Mouse (Mus musculus) neural tube, embryonic 13.5 days (tissue): Measurements from ENCODE around the gene BC024978. TPM values are rescaled to one million over a fixed set of nuclear protein-coding genes. Genes with fewer than 3 reads are reported as not detected.

Experiments used
- ATAC-seq: fragments of 200-750 bp; cut with Nextera tagmentation; 2 replicates; pipeline ENCODE4 v1.8.0; 2017; ENCODE audit warnings: low read depth, mild to moderate bottlenecking, moderate TSS enrichment, moderate library complexity
- H3K27ac ChIP-seq: fragments of 300-500 bp; sonication (generic); replicated peaks from 2 replicates; pipeline ENCODE4 v1.5.1; 2015; ENCODE audit warnings: moderate library complexity, mild to moderate bottlenecking, inconsistent platforms
- H3K27me3 ChIP-seq: fragments of 300-500 bp; sonication (generic); 2 replicates; pipeline ENCODE4 v1.6.1; 2015; ENCODE audit warnings: mild to moderate bottlenecking, inconsistent platforms
- H3K36me3 ChIP-seq: fragments of 300-500 bp; sonication (generic); 2 replicates; pipeline ENCODE4 v1.6.1; 2015; ENCODE audit warnings: mild to moderate bottlenecking, inconsistent platforms
- H3K4me1 ChIP-seq: fragments of 300-500 bp; sonication (generic); replicated peaks from 2 replicates; pipeline ENCODE4 v1.6.1; 2015; ENCODE audit warnings: inconsistent platforms
- H3K4me2 ChIP-seq: fragments of 300-500 bp; sonication (generic); 2 replicates; pipeline ENCODE4 v1.6.1; 2015; ENCODE audit warnings: inconsistent platforms, mild to moderate bottlenecking, moderate library complexity
- H3K4me3 ChIP-seq: fragments of 300-500 bp; sonication (generic); 2 replicates; pipeline ENCODE4 v1.5.1; 2015; ENCODE audit warnings: mild to moderate bottlenecking, inconsistent platforms
- H3K9ac ChIP-seq: fragments of 300-500 bp; sonication (generic); 2 replicates; pipeline ENCODE4 v1.6.1; 2015; ENCODE audit warnings: moderate library complexity, mild to moderate bottlenecking, inconsistent platforms
- H3K9me3 ChIP-seq: fragments of 300-500 bp; sonication (generic); 2 replicates; pipeline ENCODE4 v1.6.1; 2016; ENCODE audit warnings: inconsistent platforms
- WGBS: fragments of 180-500 bp; shearing (Covaris S2); methylation state at CpG from one replicate; pipeline ENCODE4 v1.1.7; 2015; 5-methylcytosine and 5-hydroxymethylcytosine counted together
- polyA plus RNA-seq: library from polyadenylated mRNA; unstranded; fragments of >200 nt; fragmentation: Nextera tagmentation; extraction: Ambion mirVana; gene quantifications from 2 replicates; pipeline ENCODE4 v1.2.1, GENCODE M21; 2015

The BC024978 gene
- polyA plus RNA-seq, 1 experiment from 2014 or later: 3.4 TPM

DNA sequence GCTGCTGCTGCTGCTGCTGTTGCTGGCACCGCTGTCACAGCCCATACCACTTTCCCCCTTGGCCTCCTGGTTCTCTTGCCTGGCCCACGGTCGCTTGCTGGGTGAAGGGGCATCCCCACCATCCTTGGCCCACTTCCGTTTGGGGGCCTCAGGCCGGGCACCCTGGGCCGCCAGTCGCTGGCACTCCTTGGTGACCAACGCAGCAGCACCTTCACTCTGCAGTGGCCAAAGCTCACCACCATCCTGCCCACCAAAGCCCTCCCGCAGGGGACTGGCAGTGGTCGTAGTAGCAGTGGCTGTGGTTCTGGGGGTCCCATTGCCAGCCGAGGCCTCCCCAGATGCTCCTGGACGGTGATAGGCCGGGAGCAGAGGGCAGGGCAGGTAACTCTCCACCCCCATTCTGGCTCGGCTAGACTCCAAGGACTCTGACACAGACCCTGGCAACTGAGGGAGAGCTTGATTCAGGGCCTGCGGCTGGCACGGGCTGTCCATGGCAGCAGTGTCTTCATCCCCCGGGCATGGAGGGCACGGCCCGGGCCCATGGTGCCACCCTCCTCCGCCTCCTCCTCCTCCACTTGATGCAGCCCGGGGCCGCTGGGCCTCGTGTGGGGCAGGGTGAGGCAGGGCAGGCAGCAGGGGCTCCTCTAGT is 30.4 kb upstream of the BC024978 start:
- H3K4me1 ChIP-seq: peaks cover 66% of the 10 kb centered on the region
- ATAC-seq: 0 out of 2 replicates have a peak, but pooled peaks have one; percentile 4
- H3K27ac ChIP-seq: peak overlapping the region; percentile 98; the same call in 1 of the 2 replicates

DNA sequence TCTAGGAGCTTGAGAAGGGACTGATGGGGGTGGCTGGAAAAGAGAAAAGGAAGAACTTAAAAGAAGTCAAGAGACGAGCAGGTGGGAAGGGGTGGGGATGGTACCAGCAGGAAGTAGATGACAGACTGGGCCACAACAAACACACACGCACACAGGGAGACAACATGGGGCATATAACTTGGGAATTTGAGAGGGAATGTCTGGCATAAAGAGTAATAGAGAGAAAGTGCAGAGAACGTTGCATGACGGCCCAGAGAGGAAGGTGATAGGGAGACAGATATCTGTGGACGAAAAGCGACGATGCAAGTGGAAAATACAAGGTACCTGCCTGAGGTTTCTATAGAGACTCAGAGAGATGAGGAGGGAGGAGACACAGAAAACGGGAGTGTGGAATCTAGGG is 29.9 kb upstream of the BC024978 start:
- H3K4me1 ChIP-seq: peaks cover 61% of the 10 kb centered on the region
- H3K9ac ChIP-seq: peak overlapping the region; percentile 91
- H3K36me3 ChIP-seq: peaks cover 45% of the 10 kb centered on the region
- 4% methylated on average over 8 of the region's 8 CpGs for WGBS
- H3K4me2 ChIP-seq: peak overlapping the region; percentile 75
- H3K27ac ChIP-seq: peak overlapping the region; percentile 98
- no peaks in the 10 kb centered on the region for H3K9me3 ChIP-seq
- H3K4me3 ChIP-seq: peak overlapping the region; percentile 73
- H3K27me3 ChIP-seq: no peaks in the 10 kb centered on the region
- no peak; the same call in 1 of the 2 replicates for ATAC-seq

More for the DNA sequence above, 30.4 kb upstream of the BC024978 start:
- Histone ChIP-seq H3K9ac (peak overlapping the region; percentile 91), H3K9me3 (no peaks in the 10 kb centered on the region), H3K4me2 (peak overlapping the region; percentile 75), H3K36me3 (peaks cover 42% of the 10 kb centered on the region), H3K4me3 (peak overlapping the region; percentile 73), H3K27me3 (no peaks in the 10 kb centered on the region)
- WGBS: 73% methylated on average over 23 of the region's 23 CpGs

DNA sequence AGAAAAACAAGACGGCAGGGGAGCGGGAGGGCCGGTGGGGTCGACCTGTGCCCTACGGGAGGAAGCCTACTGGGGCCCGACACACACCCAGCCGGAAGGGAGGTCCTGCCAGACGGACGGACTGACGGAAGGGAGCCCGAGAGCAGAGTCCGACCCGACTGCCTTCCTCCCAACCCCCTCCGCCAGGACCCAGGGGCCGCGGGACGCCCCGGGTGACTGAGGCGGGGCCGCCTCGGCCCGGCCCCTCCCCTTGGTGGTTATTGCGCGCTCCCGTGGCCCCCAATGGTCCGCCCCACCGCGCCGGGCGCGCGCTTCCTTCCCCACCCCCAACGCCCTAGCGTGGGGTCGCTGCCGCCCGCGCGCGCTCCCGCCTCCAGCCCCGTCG is 29.4 kb upstream of the BC024978 start:
- Histone ChIP-seq H3K4me1 (peaks cover 55% of the 10 kb centered on the region), H3K9me3 (no peaks in the 10 kb centered on the region), H3K27ac (peak overlapping the region; percentile 98), H3K36me3 (peaks cover 47% of the 10 kb centered on the region), H3K4me2 (peak overlapping the region; percentile 75), H3K4me3 (peak overlapping the region; percentile 73), H3K9ac (peak overlapping the region; percentile 91), H3K27me3 (no peaks in the 10 kb centered on the region)
- WGBS: under 1% methylated on average over 36 of the region's 43 CpGs
- peak; percentile 51 for ATAC-seq

DNA sequence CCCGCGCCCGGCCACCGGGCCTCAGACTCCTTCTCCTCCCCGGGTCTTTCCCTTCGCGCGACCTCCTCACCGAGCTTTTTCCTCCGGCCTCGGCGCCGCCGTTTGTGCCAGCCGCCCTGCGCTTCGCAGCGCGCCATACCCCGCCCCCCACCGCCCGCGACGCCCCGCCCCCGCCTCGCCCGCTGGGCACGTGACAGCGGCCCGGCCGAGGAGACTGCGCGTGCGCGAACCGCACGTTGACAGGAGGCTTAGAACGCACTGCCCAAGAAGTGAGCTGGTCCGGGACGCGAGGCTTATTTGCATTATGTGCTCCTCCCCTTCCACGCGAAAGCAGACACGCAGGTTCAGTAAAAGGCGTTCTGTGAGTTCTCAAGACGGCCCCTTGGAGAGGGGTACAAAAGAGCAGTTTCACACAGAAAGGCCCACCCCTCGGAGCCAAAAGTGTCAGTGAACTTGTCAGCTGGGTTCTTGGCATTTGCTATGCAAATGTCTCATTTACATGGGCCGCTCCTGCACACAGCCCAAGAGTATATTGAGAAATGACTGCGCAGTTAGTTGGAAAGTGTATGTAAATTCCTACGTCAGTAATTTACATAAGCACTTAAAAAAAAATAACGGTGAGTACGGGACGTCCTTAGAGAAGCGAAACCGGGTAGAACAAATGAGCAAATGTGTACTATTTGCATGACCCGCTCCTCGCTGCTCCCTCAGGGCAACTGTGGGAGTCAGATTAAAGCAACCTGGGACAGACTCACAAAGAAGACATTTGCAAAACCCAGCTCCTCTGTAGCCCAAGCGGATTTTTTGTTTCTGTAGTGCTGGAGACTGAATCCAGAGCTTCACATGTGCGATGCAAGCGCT is 28.7 kb upstream of the BC024978 start, which contains the start of gene Egln2:
Gene Egln2, minus strand, starts transcription at position 189 of the 861 bp plus-strand sequence.
- ATAC-seq: peak; percentile 82
- H3K4me3 ChIP-seq: peak within 1 kb of the TSS; percentile 73
- 2% methylated on average over 60 of the region's 61 CpGs for WGBS
- H3K27me3 ChIP-seq: no peaks in the 10 kb centered on the region
- H3K36me3 ChIP-seq: peaks cover 48% of the 10 kb centered on the region
- H3K9ac ChIP-seq: peak within 1 kb of the TSS; percentile 91
- no peaks in the 10 kb centered on the region for H3K9me3 ChIP-seq
- H3K4me1 ChIP-seq: peaks cover 49% of the 10 kb centered on the region
- peak within 1 kb of the TSS; percentile 98 for H3K27ac ChIP-seq
- H3K4me2 ChIP-seq: peak within 1 kb of the TSS; percentile 75

DNA sequence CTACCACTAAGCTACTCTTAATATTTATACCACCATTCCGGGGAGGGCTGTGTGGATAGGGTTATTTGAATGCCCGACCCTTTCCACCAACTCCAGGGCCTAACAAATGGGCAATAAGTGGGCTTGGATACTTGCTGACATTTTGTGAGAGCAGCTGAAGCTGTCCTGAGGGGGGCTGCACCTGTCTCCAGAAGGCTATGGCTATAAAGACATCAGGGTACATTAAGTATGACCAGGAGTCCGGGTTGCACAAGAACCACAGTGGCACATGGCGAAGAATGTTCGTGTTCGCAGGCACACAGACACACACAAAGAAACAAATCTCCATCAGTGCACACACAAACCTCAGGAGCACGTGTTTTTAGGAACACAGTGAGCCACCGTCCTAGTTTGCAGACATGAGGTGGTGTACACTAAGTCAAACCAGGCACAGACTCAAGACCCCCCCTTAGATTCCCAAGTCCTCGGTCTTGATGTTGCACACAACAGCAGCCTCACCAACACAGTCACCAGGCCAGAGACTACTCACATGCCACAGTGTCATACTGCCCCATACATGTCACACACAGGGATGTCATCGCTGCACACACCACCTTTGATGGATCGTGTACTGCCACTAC is 28.0 kb upstream of the BC024978 start:
- H3K36me3 ChIP-seq: peaks cover 48% of the 10 kb centered on the region
- no peak for ATAC-seq
- 73% methylated on average over 11 of the region's 11 CpGs for WGBS
- peak overlapping the region; percentile 73 for H3K4me3 ChIP-seq
- H3K9me3 ChIP-seq: no peaks in the 10 kb centered on the region
- H3K4me1 ChIP-seq: peaks cover 42% of the 10 kb centered on the region
- peak overlapping the region; percentile 91 for H3K9ac ChIP-seq
- H3K4me2 ChIP-seq: peak overlapping the region; percentile 75
- no peaks in the 10 kb centered on the region for H3K27me3 ChIP-seq
- H3K27ac ChIP-seq: peak overlapping the region; percentile 98

DNA sequence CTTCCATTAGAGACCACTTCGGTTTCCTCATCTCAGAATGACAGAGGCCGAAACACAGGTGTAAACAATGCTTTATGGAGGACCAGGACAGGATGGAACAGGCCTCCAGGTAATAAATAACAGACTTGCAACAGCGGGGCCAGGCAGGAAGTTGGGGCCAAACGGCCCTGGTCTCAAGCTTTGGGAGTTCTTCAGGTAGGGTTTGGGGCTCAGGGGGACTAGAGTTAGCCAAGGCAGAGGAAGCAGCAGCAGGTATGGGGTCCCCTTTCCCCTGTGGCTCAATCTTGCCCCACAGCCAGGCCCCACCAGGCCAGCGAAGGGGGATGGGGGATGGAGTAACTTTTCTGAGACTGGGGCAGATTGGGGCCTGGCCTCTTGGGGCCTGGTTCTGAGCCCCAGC is 27.2 kb upstream of the BC024978 start:
- H3K4me3 ChIP-seq: no peak overlapping the region
- H3K4me2 ChIP-seq: no peak overlapping the region
- no peak overlapping the region for H3K27ac ChIP-seq
- H3K9me3 ChIP-seq: no peaks in the 10 kb centered on the region
- no peak for ATAC-seq
- no peak overlapping the region for H3K9ac ChIP-seq
- WGBS: 93% methylated on average over 5 of the region's 5 CpGs
- H3K27me3 ChIP-seq: no peaks in the 10 kb centered on the region
- peaks cover 34% of the 10 kb centered on the region for H3K4me1 ChIP-seq
- peaks cover 52% of the 10 kb centered on the region for H3K36me3 ChIP-seq

DNA sequence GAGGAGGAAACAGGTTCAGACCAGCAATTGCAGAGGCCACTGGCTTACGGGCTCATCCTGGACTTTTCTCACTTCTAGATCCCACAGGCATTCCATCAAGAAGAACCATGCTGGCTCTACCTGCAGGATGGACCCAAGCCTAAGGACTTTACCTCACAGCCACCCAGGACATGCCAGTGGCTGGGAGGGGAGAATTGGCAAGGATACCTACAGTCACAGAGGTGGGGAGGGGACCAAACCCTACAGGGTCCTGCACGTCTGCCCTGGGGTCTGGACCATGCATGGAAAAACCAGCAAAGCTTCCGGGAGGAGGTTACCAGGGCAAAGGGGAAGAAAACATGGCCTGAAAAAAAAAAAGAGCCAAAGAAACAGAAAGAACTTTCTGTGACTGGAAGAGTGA is 24.6 kb upstream of the BC024978 start:
- WGBS: 83% methylated on average over 3 of the region's 3 CpGs
- peaks cover 11% of the 10 kb centered on the region for H3K4me1 ChIP-seq
- H3K9me3 ChIP-seq: no peaks in the 10 kb centered on the region
- peaks cover 63% of the 10 kb centered on the region for H3K36me3 ChIP-seq
- no peaks in the 10 kb centered on the region for H3K27me3 ChIP-seq
- ATAC-seq: no peak
- H3K4me2 ChIP-seq: no peak overlapping the region
- no peak overlapping the region for H3K9ac ChIP-seq
- H3K4me3 ChIP-seq: no peak overlapping the region
- no peak overlapping the region for H3K27ac ChIP-seq

DNA sequence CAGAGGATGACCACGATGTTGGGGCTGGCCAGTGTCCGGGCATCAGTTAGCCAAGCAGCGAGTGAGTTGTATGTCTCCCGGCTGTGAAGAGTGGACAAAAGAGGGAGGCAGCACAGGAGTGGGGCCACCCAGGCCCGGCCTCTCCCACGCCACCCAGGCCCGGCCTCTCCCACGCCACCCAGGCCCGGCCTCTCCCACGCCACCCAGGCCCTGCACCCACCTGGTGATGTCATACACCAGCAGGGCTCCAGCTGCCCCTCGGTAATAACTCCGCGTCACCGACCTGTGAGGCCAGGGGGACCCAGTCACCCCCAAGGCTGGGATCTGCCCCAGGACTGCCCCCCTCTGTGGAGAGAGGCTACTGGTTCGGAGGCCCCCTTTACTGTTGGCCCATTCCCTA is 21.1 kb upstream of the BC024978 start:
- Histone ChIP-seq H3K9me3 (no peaks in the 10 kb centered on the region), H3K4me1 (peaks cover 14% of the 10 kb centered on the region)
- 94% methylated on average over 15 of the region's 15 CpGs for WGBS

DNA sequence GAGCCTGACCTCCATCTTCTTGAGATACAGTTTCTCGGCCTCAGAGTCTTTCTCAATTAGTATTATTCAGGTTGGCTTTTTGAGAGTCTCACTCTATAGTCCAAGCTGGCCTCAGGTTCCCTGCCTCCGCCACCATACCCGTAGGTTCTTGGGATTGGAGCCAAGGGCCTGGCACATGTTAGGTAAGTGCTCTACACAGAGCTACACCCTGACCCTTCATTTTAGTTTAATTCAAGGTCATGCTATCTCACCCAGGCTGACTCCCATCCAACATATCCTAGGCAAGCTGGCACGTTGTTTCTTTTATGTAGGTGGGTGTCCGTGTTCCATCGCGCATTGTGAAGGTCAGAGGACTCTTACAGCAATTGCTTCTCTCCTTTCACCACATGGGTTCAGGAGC is 20.7 kb upstream of the BC024978 start:
- Histone ChIP-seq H3K4me1 (peaks cover 18% of the 10 kb centered on the region), H3K9me3 (no peaks in the 10 kb centered on the region), H3K4me3 (no peak overlapping the region), H3K27me3 (no peaks in the 10 kb centered on the region), H3K9ac (no peak overlapping the region), H3K4me2 (no peak overlapping the region), H3K36me3 (peaks cover 58% of the 10 kb centered on the region), H3K27ac (no peak overlapping the region)
- ATAC-seq: no peak
- WGBS: 93% methylated on average over 7 of the region's 7 CpGs

More for the DNA sequence above, 21.1 kb upstream of the BC024978 start:
- Histone ChIP-seq H3K27ac (no peak overlapping the region), H3K27me3 (no peaks in the 10 kb centered on the region), H3K4me2 (no peak overlapping the region), H3K9ac (no peak overlapping the region), H3K36me3 (peaks cover 58% of the 10 kb centered on the region), H3K4me3 (no peak overlapping the region)
- ATAC-seq: no peak

DNA sequence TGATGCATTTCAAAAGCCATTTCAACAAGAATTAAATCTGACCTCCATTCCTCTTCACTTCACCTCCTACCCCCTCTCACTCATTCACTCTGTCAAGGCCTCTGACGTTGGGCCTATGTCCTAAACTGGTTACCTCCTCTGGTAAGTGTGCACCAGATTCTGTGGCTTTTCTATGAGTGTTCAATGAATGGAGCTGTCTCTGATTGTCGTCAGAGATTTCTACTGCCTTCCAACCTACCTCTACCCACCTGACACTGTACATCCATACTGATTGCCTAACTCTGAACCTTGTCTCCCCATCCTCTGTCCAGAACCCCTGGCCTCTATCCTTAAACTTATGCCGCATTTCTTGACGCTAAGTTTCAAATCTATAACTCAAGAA is 17.6 kb upstream of the BC024978 start:
- Histone ChIP-seq H3K9me3 (no peaks in the 10 kb centered on the region), H3K4me1 (peaks cover 27% of the 10 kb centered on the region), H3K36me3 (peaks cover 32% of the 10 kb centered on the region), H3K27me3 (no peaks in the 10 kb centered on the region), H3K27ac (peak overlapping the region; percentile 96), H3K4me2 (peak overlapping the region; percentile 58), H3K4me3 (peak overlapping the region; percentile 66), H3K9ac (peak overlapping the region; percentile 77)
- 22% methylated on average over 4 of the region's 4 CpGs for WGBS
- peak; percentile 7 for ATAC-seq

DNA sequence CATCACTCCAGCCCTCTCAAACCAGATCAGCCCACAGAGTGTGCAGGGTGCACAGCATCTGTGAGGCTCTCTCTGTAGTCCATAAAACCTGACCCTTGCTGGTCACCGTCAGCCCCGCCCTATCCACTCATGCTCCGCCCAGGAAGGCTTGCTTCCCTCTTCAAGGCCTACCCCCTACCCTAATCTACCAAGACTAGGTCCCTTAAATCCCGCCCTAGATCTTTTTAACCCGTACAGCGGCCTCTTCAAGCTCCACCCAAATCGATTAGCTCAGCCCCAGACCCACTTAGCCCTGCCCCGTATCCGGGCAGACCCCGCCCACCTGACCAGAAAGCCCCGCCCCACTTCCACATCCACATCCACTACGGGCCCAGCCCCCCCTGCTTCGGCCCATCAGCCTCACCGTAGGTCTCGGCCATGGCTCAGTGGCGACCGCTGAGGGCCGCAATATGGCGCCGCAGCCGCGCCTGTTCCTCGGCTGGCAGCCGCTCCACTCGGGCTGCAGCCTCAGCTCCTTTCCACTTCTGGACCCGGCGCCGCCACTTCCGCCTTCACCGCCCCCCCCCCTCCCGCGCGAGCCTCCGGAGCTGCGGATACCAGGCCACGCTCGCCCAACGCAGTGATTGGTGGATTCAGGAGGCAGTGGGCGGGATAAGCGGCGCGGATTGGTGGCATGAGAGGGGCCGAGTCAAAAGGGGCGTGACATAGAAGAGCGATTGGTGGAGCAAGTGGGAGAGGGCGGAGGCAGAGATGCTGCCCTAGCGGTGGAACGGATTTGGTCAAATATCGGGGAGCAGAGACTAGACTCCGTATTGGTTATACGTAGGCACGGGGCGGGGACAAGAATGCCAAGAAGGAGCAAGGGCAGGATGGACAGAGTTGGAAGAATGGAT is 17.0 kb upstream of the BC024978 start, which contains the start of gene Rab4b:
Gene Rab4b, minus strand, starts transcription at position 573 of the 893 bp plus-strand sequence.
- Histone ChIP-seq H3K4me3 (peak within 1 kb of the TSS; percentile 66), H3K9ac (peak within 1 kb of the TSS; percentile 77), H3K27ac (peak within 1 kb of the TSS; percentile 96), H3K36me3 (peaks cover 33% of the 10 kb centered on the region), H3K4me2 (peak within 1 kb of the TSS; percentile 58), H3K9me3 (no peaks in the 10 kb centered on the region), H3K4me1 (peaks cover 27% of the 10 kb centered on the region), H3K27me3 (no peaks in the 10 kb centered on the region)
- peak; percentile 98 for ATAC-seq
- under 1% methylated on average over 53 of the region's 53 CpGs for WGBS
